Mouse (Mus musculus) thymus, adult 2 months (tissue): ENCODE results near the gene Gm28778.
A peak's percentile ranks its signal among the peaks of the same experiment; 100 is the strongest.

Experiments used
- CTCF ChIP-seq: fragments of 200-500 bp; IDR thresholded peaks from 2 replicates; pipeline ENCODE4 v1.5.1; 2012; ENCODE audit warnings: mild to moderate bottlenecking, control low read depth, low read length, moderate library complexity, borderline replicate concordance; ENCODE audit not compliant: control insufficient read depth, poor library complexity, insufficient read depth; ENCODE audit errors: extremely low read depth
- POLR2A ChIP-seq: fragments of 200-500 bp; IDR thresholded peaks from 2 replicates; pipeline ENCODE4 v1.6.1; 2012; ENCODE audit warnings: mild to moderate bottlenecking, low read length, control low read depth, moderate library complexity; ENCODE audit not compliant: control insufficient read depth, poor library complexity, insufficient read depth; ENCODE audit errors: extremely low read depth

DNA sequence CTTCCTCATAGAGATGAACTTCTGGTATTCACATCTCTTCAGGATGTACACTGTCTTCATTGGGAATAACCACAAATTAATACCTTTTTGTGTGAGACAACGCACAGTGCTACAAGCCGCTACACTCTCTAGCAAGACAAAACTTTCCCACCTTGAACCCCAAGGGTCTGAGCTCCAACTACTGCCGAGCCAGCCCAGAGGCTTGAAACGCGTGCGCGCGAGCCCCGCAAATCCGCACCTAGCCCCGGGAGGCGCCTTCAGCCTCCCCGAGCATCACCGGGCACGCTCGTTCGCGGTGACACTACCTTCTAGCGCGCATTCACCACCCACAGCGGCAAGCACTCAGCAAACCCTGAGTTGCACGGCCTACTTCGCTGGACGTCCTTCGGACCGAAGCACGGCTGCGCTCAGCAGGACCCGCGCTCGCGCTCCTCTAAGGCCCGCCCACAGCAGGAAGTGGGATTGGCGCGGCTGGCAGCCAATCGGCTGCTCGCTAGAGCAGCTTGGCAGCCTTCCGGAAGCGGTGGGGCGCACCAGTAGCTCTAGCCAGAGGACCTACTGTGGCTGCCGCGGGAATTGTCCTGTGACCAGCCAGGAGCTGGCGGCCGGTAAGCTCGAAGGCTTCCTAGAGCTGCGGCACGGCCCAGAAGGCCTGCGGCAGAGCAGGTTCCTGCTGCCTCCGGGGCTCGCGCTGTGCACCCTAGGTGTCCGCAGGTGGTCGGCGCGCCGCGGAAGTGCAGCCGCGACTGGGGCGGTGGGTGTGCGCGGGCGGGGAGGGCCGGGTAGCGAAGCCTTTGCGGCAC lies at the start of gene Gm28778, which contains the start of the genes Pms1 and Ormdl1:
- peak; percentile 60; the same call in 1 of the 2 replicates for TF ChIP-seq CTCF
- peak; percentile 84; the same call in 1 of the 2 replicates for TF ChIP-seq POLR2A
